Mouse (Mus musculus) MEL (cell line): Measurements from ENCODE around the gene Pcbp3. TPM values are rescaled to one million over a fixed set of nuclear protein-coding genes. Genes with fewer than 3 reads are reported as not detected.
"Not testable (repeated sequence)": the region's sequence is repeated elsewhere in the genome, so short reads cannot be mapped to it uniquely, and the experiment has no call there.

Experiments
- DNase-seq: peaks from one replicate; pipeline ENCODE4 v3.0.0; 2011; ENCODE audit warnings: low read depth, low spot score
- H3K27ac ChIP-seq: 2 replicates; pipeline ENCODE4 v1.5.1; 2012; ENCODE audit warnings: low read depth, mild to moderate bottlenecking, control low read depth, low read length, moderate library complexity; ENCODE audit not compliant: control insufficient read depth
- H3K27me3 ChIP-seq, 2 experiments: fragments of 150-350 bp in 1 of 2; sonication (generic) in 1 of 2; 2 replicates each; pipeline ENCODE4 v1.6.1; 2012; ENCODE audit warnings: low read length in 2 of 2, mild to moderate bottlenecking in 2 of 2, improper control_type of control experiment in 1 of 2, moderate library complexity in 1 of 2; ENCODE audit not compliant: insufficient read depth in 2 of 2, control insufficient read depth in 1 of 2
- H3K36me3 ChIP-seq, 2 experiments: 2 replicates each; pipeline ENCODE4 v1.6.1; 2012 to 2014; ENCODE audit warnings: low read length in 2 of 2, improper control_type of control experiment in 1 of 2, inconsistent platforms in 1 of 2, mild to moderate bottlenecking in 1 of 2; ENCODE audit not compliant: insufficient read depth in 2 of 2, control insufficient read depth in 1 of 2
- H3K4me1 ChIP-seq, 2 experiments: fragments of 150-350 bp in 1 of 2; sonication (generic) in 1 of 2; 2 replicates each; pipeline ENCODE4 v1.6.1; 2012; ENCODE audit warnings: low read length in 2 of 2, improper control_type of control experiment in 1 of 2, mild to moderate bottlenecking in 1 of 2; ENCODE audit not compliant: insufficient read depth in 2 of 2, control insufficient read depth in 1 of 2
- H3K4me3 ChIP-seq, 2 experiments: fragments of 150-350 bp in 1 of 2; sonication (generic) in 1 of 2; 2 replicates each; pipeline ENCODE4 v1.5.1; 2012; ENCODE audit warnings: low read depth in 2 of 2, low read length in 2 of 2, mild to moderate bottlenecking in 2 of 2, moderate library complexity in 2 of 2, control low read depth in 1 of 2, improper control_type of control experiment in 1 of 2; ENCODE audit not compliant: control insufficient read depth in 1 of 2, insufficient read depth in 1 of 2
- H3K79me2 ChIP-seq: 2 replicates; pipeline ENCODE4 v1.6.1; 2012; ENCODE audit warnings: mild to moderate bottlenecking, low read length, moderate library complexity; ENCODE audit not compliant: control insufficient read depth, poor library complexity, insufficient read depth
- H3K9ac ChIP-seq: 2 replicates; pipeline ENCODE4 v1.6.1; 2012; ENCODE audit warnings: low read depth, mild to moderate bottlenecking, control low read depth, low read length, moderate library complexity; ENCODE audit not compliant: control insufficient read depth, poor library complexity, severe bottlenecking
- H3K9me3 ChIP-seq: fragments of 150-350 bp; sonication (generic); replicated peaks from 2 replicates; pipeline ENCODE4 v1.6.1; 2012; ENCODE audit warnings: mild to moderate bottlenecking, low read length, improper control_type of control experiment, moderate library complexity; ENCODE audit not compliant: insufficient read depth
- BHLHE40 ChIP-seq: IDR thresholded peaks from 2 replicates; pipeline ENCODE4 v1.6.1; 2012; ENCODE audit warnings: low read depth, mild to moderate bottlenecking, inconsistent platforms, low read length, improper control_type of control experiment, borderline replicate concordance
- JUND ChIP-seq: IDR thresholded peaks from 2 replicates; pipeline ENCODE4 v1.6.1; 2011; ENCODE audit warnings: low read depth, mild to moderate bottlenecking, improper control_type of control experiment, low read length
- MAFK ChIP-seq: IDR thresholded peaks from 2 replicates; pipeline ENCODE4 v1.6.1; 2011; ENCODE audit warnings: low read depth, mild to moderate bottlenecking, low read length, improper control_type of control experiment, borderline replicate concordance
- MYC ChIP-seq: IDR thresholded peaks from 2 replicates; pipeline ENCODE4 v1.6.1; 2011; ENCODE audit warnings: low read depth, mild to moderate bottlenecking, low read length, improper control_type of control experiment, moderate library complexity
- ZNF384 ChIP-seq: IDR thresholded peaks from 2 replicates; pipeline ENCODE4 v1.6.1; 2012; ENCODE audit warnings: low read depth, mild to moderate bottlenecking, inconsistent platforms, low read length, improper control_type of control experiment
- polyA plus RNA-seq, 2 experiments: library from polyadenylated mRNA; stranded (reverse) in 1 of 2; unstranded in 1 of 2; fragments of >175 nt in 1 of 2; fragments of >200 nt in 1 of 2; gene quantifications; 2 replicates each; pipeline versions ENCODE4 v1.2.1 to v1.2.4; 2012; ENCODE audit warnings: low replicate concordance in 2 of 2, low read depth in 1 of 2; ENCODE audit not compliant: insufficient read length in 2 of 2, insufficient read depth in 1 of 2, missing spikeins in 1 of 2
- total RNA-seq: library from RNA; depleted of rRNA; stranded (reverse); fragments of 300-350 nt; gene quantifications from 2 replicates; pipeline ENCODE4 v1.2.3, GENCODE M21; 2012

Pcbp3 gene
- total and polyA plus RNA-seq, 3 experiments: 1.1 to 3.3 TPM; not detected in 1

- no peak overlapping the region for H3K9ac ChIP-seq
- no peak overlapping the region for H3K4me3 ChIP-seq
- no peaks in the 10 kb centered on the region for H3K36me3 ChIP-seq
- DNase-seq: no peak
- H3K4me1 ChIP-seq: no peaks in the 10 kb centered on the region
- TF ChIP-seq MYC: no peak
- H3K27ac ChIP-seq: no peak overlapping the region
- peaks cover 2 to 3% of the 10 kb centered on the region in 2 experiments; a peak in 3 of 4 replicates for H3K27me3 ChIP-seq
- H3K79me2 ChIP-seq: no peaks in the 10 kb centered on the region
- no peaks in the 10 kb centered on the region for H3K9me3 ChIP-seq
Measured at GRCm38 (mm10) chr10:76762411-76762810, 199.3 kb downstream of the Pcbp3 start.

DNA sequence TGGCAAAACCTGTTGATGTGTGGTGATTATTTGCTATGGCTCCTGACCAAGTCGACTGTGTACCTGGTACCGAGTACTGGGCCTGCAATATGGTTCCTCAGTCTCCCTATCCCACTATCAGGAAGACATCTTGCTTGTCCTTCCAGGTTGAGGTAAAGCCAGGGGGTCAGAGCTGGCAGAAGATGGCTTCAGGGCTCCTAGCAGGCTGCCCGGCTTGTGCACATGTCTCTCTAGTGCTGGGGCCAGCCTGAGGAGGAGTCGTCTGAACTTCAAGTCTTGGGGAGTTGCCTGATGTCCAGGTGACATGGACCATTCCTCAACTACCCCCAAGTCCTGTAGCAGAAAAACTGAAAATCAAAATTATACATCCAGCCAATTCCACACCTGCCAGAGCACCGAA, 201.8 kb downstream of the Pcbp3 start:
- H3K9me3 ChIP-seq: no peaks in the 10 kb centered on the region

GRCm38 (mm10) chr10:76753640-76754039, 208.0 kb downstream of the Pcbp3 start:
- no peak for TF ChIP-seq BHLHE40
- TF ChIP-seq ZNF384: no peak
- no peak for TF ChIP-seq MAFK
- TF ChIP-seq, all 39 proteins: peak for 0
- no peak overlapping the region for H3K9ac ChIP-seq
- no peaks in the 10 kb centered on the region for H3K4me1 ChIP-seq
- no peaks in the 10 kb centered on the region for H3K79me2 ChIP-seq
- H3K27me3 ChIP-seq: peaks cover 3 to 5% of the 10 kb centered on the region in 2 experiments
- H3K27ac ChIP-seq: no peak overlapping the region
- H3K9me3 ChIP-seq: no peaks in the 10 kb centered on the region
- H3K4me3 ChIP-seq: no peak overlapping the region
- DNase-seq: no peak
- no peaks in the 10 kb centered on the region for H3K36me3 ChIP-seq

More for the DNA sequence above, 201.8 kb downstream of the Pcbp3 start:
- no peak for DNase-seq
- Histone ChIP-seq H3K9ac (no peak overlapping the region), H3K4me3 (no peak overlapping the region)
- TF ChIP-seq ZNF384 (no peak), JUND (no peak)
- TF ChIP-seq, all 39 proteins: peak for 0
- H3K4me1 ChIP-seq: no peaks in the 10 kb centered on the region
- H3K27me3 ChIP-seq: peaks cover 2 to 3% of the 10 kb centered on the region in 2 experiments; a peak in 3 of 4 replicates
- no peaks in the 10 kb centered on the region for H3K36me3 ChIP-seq
- H3K79me2 ChIP-seq: no peaks in the 10 kb centered on the region
- H3K27ac ChIP-seq: no peak overlapping the region

DNA sequence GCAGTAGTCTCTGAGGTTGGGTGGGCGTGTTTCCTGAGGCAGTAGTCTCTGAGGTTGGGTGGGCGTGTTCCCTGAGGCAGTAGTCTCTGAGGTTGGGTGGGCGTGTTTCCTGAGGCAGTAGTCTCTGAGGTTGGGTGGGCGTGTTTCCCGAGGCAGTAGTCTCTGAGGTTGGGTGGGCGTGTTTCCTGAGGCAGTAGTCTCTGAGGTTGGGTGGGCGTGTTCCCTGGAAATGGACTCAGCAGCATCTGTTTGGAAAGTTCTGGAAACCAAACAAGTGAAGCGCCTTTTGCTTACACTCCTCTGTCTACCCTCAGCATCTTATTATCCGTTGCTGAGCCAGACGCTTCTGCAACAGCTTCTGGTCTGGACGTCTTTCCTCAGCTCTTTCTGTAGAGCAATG, 217.4 kb downstream of the Pcbp3 start:
- DNase-seq: peak; percentile 13
- H3K36me3 ChIP-seq, H3K4me3 ChIP-seq, H3K9ac ChIP-seq, H3K27ac ChIP-seq, H3K79me2 ChIP-seq, H3K9me3 ChIP-seq, H3K27me3 ChIP-seq, H3K4me1 ChIP-seq: not testable (repeated sequence)
